ENCODE assay signal across 8 mouse cellular contexts in genomic region chr8:95599861-95600260, GRCm38 (mm10). TPM values are rescaled to one million over a fixed set of nuclear protein-coding genes. Genes with fewer than 3 reads are reported as not detected.
DNase-seq lines count a peak whose midpoint lies in the region; ATAC-seq and TF ChIP-seq lines count a peak whose summit lies in the region.

No protein-coding gene starts in this region.

- H3K27ac ChIP-seq in liver, embryonic 11.5 days (ENCODE audit: low read depth, low read length), result no peak overlapping the region
- H3K27ac ChIP-seq in neural tube, embryonic 13.5 days (replicated peaks), result no peak overlapping the region

- no peaks in the 10 kb centered on the region for H3K36me3 ChIP-seq in E14TG2a.4 (ENCODE audit: insufficient read depth, low read length)
- no peaks in the 10 kb centered on the region for H3K36me3 ChIP-seq in liver, embryonic 11.5 days (ENCODE audit: control insufficient read depth, insufficient read depth, low read length)
- no peaks in the 10 kb centered on the region for H3K36me3 ChIP-seq in neural tube, embryonic 13.5 days

- no peak overlapping the region for H3K4me2 ChIP-seq in liver, embryonic 11.5 days
- peak overlapping the region; percentile 24; the same call in 1 of the 2 replicates for H3K4me2 ChIP-seq in neural tube, embryonic 13.5 days

- no peak for ATAC-seq in liver, embryonic 11.5 days (replicated peaks; ENCODE audit: low FRiP score)
- no peak; the same call in 1 of the 2 replicates for ATAC-seq in neural tube, embryonic 13.5 days (ENCODE audit: low read depth)

- no peaks in the 10 kb centered on the region for H3K27me3 ChIP-seq in E14TG2a.4 (ENCODE audit: insufficient read depth, low read length)
- 0 out of 2 replicates have a peak, but pooled peaks cover 3% of the 10 kb centered on the region for H3K27me3 ChIP-seq in liver, embryonic 11.5 days (replicated peaks; ENCODE audit: control insufficient read depth, insufficient read depth, low read length)
- H3K27me3 ChIP-seq in neural tube, embryonic 13.5 days, result no peaks in the 10 kb centered on the region

- WGBS in liver, embryonic 11.5 days, result 10% methylated on average over 11 of the region's 11 CpGs
- 12% methylated on average over 11 of the region's 11 CpGs for WGBS in neural tube, embryonic 13.5 days

- TF ChIP-seq CTCF in E14TG2a.4 (conservative IDR thresholded peaks at IDR 0.05; ENCODE audit: low read length), result peak; percentile 76

- H3K4me1 ChIP-seq in E14TG2a.4 (replicated peaks; ENCODE audit: low read depth, low read length), result peaks cover 39% of the 10 kb centered on the region
- peaks cover 3% of the 10 kb centered on the region; the same call in 1 of the 2 replicates for H3K4me1 ChIP-seq in liver, embryonic 11.5 days (replicated peaks; ENCODE audit: control insufficient read depth, insufficient read depth, low read length)
- H3K4me1 ChIP-seq in neural tube, embryonic 13.5 days (replicated peaks), result no peaks in the 10 kb centered on the region

- peak; percentile 49 for DNase-seq in 416B (ENCODE audit: low read depth)
- peak; percentile 52 for DNase-seq in cerebellum, adult 9-10 months
- peak; percentile 66 to 70 for DNase-seq in frontal cortex, postnatal 25 days (ENCODE audit: low spot score in 2 of 2)
- peak; percentile 4 to 46 for DNase-seq in kidney, adult 8-10 months
- DNase-seq in liver, embryonic 11.5 days (ENCODE audit: low spot score), result peak; percentile 71
- DNase-seq in yolk sac, embryonic 10.5 days (ENCODE audit: low spot score), result peak; percentile 36

- no peaks in the 10 kb centered on the region for H3K9me3 ChIP-seq in E14TG2a.4 (ENCODE audit: low read length)
- H3K9me3 ChIP-seq in liver, embryonic 11.5 days (ENCODE audit: control insufficient read depth, low read length), result no peaks in the 10 kb centered on the region
- no peaks in the 10 kb centered on the region for H3K9me3 ChIP-seq in neural tube, embryonic 13.5 days

- H3K9ac ChIP-seq in liver, embryonic 11.5 days (ENCODE audit: low read depth, low read length), result no peak overlapping the region
- H3K9ac ChIP-seq in neural tube, embryonic 13.5 days, result no peak overlapping the region

- H3K4me3 ChIP-seq in E14TG2a.4 (replicated peaks; ENCODE audit: low read length), result no peak overlapping the region
- no peak overlapping the region for H3K4me3 ChIP-seq in liver, embryonic 11.5 days (ENCODE audit: low read depth, low read length)
- no peak overlapping the region for H3K4me3 ChIP-seq in neural tube, embryonic 13.5 days

RNA-seq across cellular contexts. Expression of gene Prss54, which starts 23.7 kb away (rescaled TPM):
- polyA plus RNA-seq in liver, embryonic 11.5 days (2014; fragmentation: Nextera tagmentation; extraction: Ambion mirVana), result not detected in 2 replicates
- polyA plus RNA-seq in neural tube, embryonic 13.5 days (2015; fragmentation: Nextera tagmentation; extraction: Ambion mirVana), result not detected in 2 replicates

RNA-seq across cellular contexts. Expression of gene Gins3, which starts 33.4 kb away (rescaled TPM):
- 19.6 and 21.8 TPM in 2 replicates for polyA plus RNA-seq in liver, embryonic 11.5 days (2014; fragmentation: Nextera tagmentation; extraction: Ambion mirVana)
- 8.1 and 8.8 TPM in 2 replicates for polyA plus RNA-seq in neural tube, embryonic 13.5 days (2015; fragmentation: Nextera tagmentation; extraction: Ambion mirVana)
